Mouse (Mus musculus): ENCODE results near the gene 2010111I01Rik. TPM values are rescaled to one million over a fixed set of nuclear protein-coding genes. Genes with fewer than 3 reads are reported as not detected.
A peak's percentile ranks its signal among the peaks of the same experiment; 100 is the strongest.

Gene 2010111I01Rik
- polyA plus RNA-seq (2014; fragmentation: Nextera tagmentation; extraction: Ambion mirVana): 23.5 and 28.0 TPM in 2 replicates

- peak within 1 kb of the TSS; percentile 83 for H3K4me3 ChIP-seq (ENCODE audit: low read depth, low read length)
- under 1% methylated on average over 41 of the region's 41 CpGs for WGBS
- ATAC-seq: peak; percentile 95
- no peak within 1 kb of the TSS for H3K27ac ChIP-seq (ENCODE audit: low read depth, low read length)
- no peaks in the 10 kb centered on the region for H3K27me3 ChIP-seq (replicated peaks; ENCODE audit: control insufficient read depth, insufficient read depth, low read length)
- no peaks in the 10 kb centered on the region for H3K9me3 ChIP-seq (replicated peaks; ENCODE audit: control insufficient read depth, low read length)
- peak within 1 kb of the TSS; percentile 70 for H3K9ac ChIP-seq (ENCODE audit: low read length)
- no peaks in the 10 kb centered on the region for H3K36me3 ChIP-seq (ENCODE audit: control insufficient read depth, insufficient read depth, low read length)
- peak; percentile 98 for DNase-seq (ENCODE audit: low spot score)
- peak within 1 kb of the TSS; percentile 81 for H3K4me2 ChIP-seq (ENCODE audit: low read length)
- peaks cover 6% of the 10 kb centered on the region; the same call in 1 of the 2 replicates for H3K4me1 ChIP-seq (ENCODE audit: control insufficient read depth, insufficient read depth, low read length)
Measured at GRCm38 (mm10) chr13:62964640-62965311, at the start of gene 2010111I01Rik. 2010111I01Rik (plus strand) TSS chr13:62964893.

- Histone ChIP-seq H3K9me3 (replicated peaks; ENCODE audit: control insufficient read depth, low read length) (no peaks in the 10 kb centered on the region), H3K27me3 (replicated peaks; ENCODE audit: control insufficient read depth, insufficient read depth, low read length) (no peaks in the 10 kb centered on the region), H3K27ac (ENCODE audit: low read depth, low read length) (no peak overlapping the region), H3K4me3 (ENCODE audit: low read depth, low read length) (no peak overlapping the region), H3K9ac (ENCODE audit: low read length) (no peak overlapping the region), H3K36me3 (ENCODE audit: control insufficient read depth, insufficient read depth, low read length) (no peaks in the 10 kb centered on the region), H3K4me2 (ENCODE audit: low read length) (no peak overlapping the region), H3K4me1 (ENCODE audit: control insufficient read depth, insufficient read depth, low read length) (no peaks in the 10 kb centered on the region)
- DNase-seq (ENCODE audit: low spot score): no peak
- no peak for ATAC-seq
- 72% methylated on average over 4 of the region's 4 CpGs for WGBS
Measured at GRCm38 (mm10) chr13:62916675-62917074, 48.0 kb upstream of the 2010111I01Rik start.

DNA sequence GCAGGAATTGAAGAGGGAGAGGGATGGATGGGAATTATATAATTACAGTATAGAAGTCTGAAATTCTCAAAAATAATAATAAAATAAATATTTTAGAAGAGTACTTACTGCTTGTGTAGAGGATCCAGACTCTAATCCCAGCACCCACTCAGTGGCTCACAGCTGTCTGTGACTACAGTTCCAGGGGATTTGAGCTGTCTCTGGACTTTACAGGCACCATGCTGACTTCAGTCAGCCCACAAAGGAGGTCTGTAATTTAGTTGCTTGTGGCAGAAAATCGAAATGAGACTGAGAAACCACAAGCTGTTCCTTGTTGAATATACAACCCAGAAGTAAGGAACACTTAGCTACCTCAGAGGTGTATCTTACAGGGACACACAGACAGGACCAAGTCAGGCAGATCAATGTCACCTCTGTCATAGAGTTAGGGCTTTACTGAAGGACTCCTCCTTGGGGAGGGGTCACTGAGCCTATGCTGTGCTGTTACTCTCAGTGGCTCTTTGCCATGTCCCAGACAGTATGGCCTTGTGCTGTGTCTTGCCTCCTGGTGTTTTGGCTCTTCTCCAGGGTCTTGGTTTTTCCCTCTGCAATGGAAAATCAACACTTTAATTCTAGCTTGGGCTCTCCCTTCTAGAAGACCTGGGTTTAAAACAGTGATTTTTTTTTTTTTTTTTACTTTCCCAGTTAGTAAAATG lies 47.1 kb upstream of the 2010111I01Rik start:
- DNase-seq (ENCODE audit: low spot score) (peak; percentile 41), ATAC-seq (no peak)
- Histone ChIP-seq H3K36me3 (ENCODE audit: control insufficient read depth, insufficient read depth, low read length) (no peaks in the 10 kb centered on the region), H3K4me2 (ENCODE audit: low read length) (no peak overlapping the region), H3K27me3 (replicated peaks; ENCODE audit: control insufficient read depth, insufficient read depth, low read length) (no peaks in the 10 kb centered on the region), H3K9me3 (replicated peaks; ENCODE audit: control insufficient read depth, low read length) (no peaks in the 10 kb centered on the region), H3K9ac (ENCODE audit: low read length) (no peak overlapping the region), H3K27ac (ENCODE audit: low read depth, low read length) (no peak overlapping the region), H3K4me1 (ENCODE audit: control insufficient read depth, insufficient read depth, low read length) (no peaks in the 10 kb centered on the region), H3K4me3 (ENCODE audit: low read depth, low read length) (no peak overlapping the region)
- WGBS: 40% methylated on average over 1 of the region's 1 CpGs

GRCm38 (mm10) chr13:62919647-62920341 lies 44.9 kb upstream of the 2010111I01Rik start:
- Histone ChIP-seq H3K4me3 (ENCODE audit: low read depth, low read length) (no peak overlapping the region), H3K9me3 (replicated peaks; ENCODE audit: control insufficient read depth, low read length) (no peaks in the 10 kb centered on the region), H3K4me1 (ENCODE audit: control insufficient read depth, insufficient read depth, low read length) (no peaks in the 10 kb centered on the region), H3K36me3 (ENCODE audit: control insufficient read depth, insufficient read depth, low read length) (no peaks in the 10 kb centered on the region), H3K27ac (ENCODE audit: low read depth, low read length) (no peak overlapping the region), H3K9ac (ENCODE audit: low read length) (no peak overlapping the region), H3K4me2 (ENCODE audit: low read length) (no peak overlapping the region), H3K27me3 (replicated peaks; ENCODE audit: control insufficient read depth, insufficient read depth, low read length) (no peaks in the 10 kb centered on the region)
- WGBS: 41% methylated on average over 11 of the region's 11 CpGs
- no peak for ATAC-seq
- DNase-seq (ENCODE audit: low spot score): peak; percentile 83

GRCm38 (mm10) chr13:62922645-62923044 lies 42.0 kb upstream of the 2010111I01Rik start:
- Histone ChIP-seq H3K4me3 (ENCODE audit: low read depth, low read length) (no peak overlapping the region), H3K4me2 (ENCODE audit: low read length) (no peak overlapping the region), H3K27me3 (replicated peaks; ENCODE audit: control insufficient read depth, insufficient read depth, low read length) (no peaks in the 10 kb centered on the region), H3K9ac (ENCODE audit: low read length) (no peak overlapping the region), H3K9me3 (replicated peaks; ENCODE audit: control insufficient read depth, low read length) (no peaks in the 10 kb centered on the region), H3K36me3 (ENCODE audit: control insufficient read depth, insufficient read depth, low read length) (no peaks in the 10 kb centered on the region), H3K27ac (ENCODE audit: low read depth, low read length) (no peak overlapping the region), H3K4me1 (ENCODE audit: control insufficient read depth, insufficient read depth, low read length) (no peaks in the 10 kb centered on the region)
- 83% methylated on average over 3 of the region's 3 CpGs for WGBS
- DNase-seq (ENCODE audit: low spot score) (no peak), ATAC-seq (no peak)

DNA sequence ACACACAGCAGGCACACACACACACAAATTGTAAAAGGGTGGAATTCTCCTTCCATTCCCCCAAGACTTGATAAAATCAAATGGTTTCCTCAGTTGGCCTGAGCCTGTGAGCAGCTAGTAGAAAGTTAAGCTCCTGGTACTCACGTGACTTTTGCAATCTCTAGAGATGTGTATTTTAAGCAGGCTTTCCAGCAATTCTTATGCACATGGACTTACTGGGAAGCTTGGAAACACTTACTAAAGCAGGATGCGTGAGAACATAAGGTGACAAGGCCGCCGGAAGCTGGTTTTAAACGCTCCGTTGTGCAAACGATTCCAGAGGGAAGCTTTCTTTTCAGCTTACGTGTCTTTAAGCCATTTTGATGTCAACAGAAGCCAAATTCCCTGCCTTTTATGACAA lies 41.5 kb upstream of the 2010111I01Rik start:
- 73% methylated on average over 8 of the region's 8 CpGs for WGBS
- Histone ChIP-seq H3K9ac (ENCODE audit: low read length) (no peak overlapping the region), H3K4me3 (ENCODE audit: low read depth, low read length) (no peak overlapping the region), H3K4me2 (ENCODE audit: low read length) (no peak overlapping the region), H3K9me3 (replicated peaks; ENCODE audit: control insufficient read depth, low read length) (no peaks in the 10 kb centered on the region), H3K27me3 (replicated peaks; ENCODE audit: control insufficient read depth, insufficient read depth, low read length) (no peaks in the 10 kb centered on the region), H3K27ac (ENCODE audit: low read depth, low read length) (no peak overlapping the region), H3K36me3 (ENCODE audit: control insufficient read depth, insufficient read depth, low read length) (no peaks in the 10 kb centered on the region), H3K4me1 (ENCODE audit: control insufficient read depth, insufficient read depth, low read length) (no peaks in the 10 kb centered on the region)
- DNase-seq (ENCODE audit: low spot score) (no peak), ATAC-seq (no peak)

- Histone ChIP-seq H3K9me3 (replicated peaks; ENCODE audit: control insufficient read depth, low read length) (no peaks in the 10 kb centered on the region), H3K4me3 (ENCODE audit: low read depth, low read length) (no peak overlapping the region), H3K27me3 (replicated peaks; ENCODE audit: control insufficient read depth, insufficient read depth, low read length) (no peaks in the 10 kb centered on the region), H3K4me1 (ENCODE audit: control insufficient read depth, insufficient read depth, low read length) (no peaks in the 10 kb centered on the region), H3K4me2 (ENCODE audit: low read length) (no peak overlapping the region), H3K9ac (ENCODE audit: low read length) (no peak overlapping the region), H3K27ac (ENCODE audit: low read depth, low read length) (no peak overlapping the region), H3K36me3 (ENCODE audit: control insufficient read depth, insufficient read depth, low read length) (no peaks in the 10 kb centered on the region)
- 67% methylated on average over 1 of the region's 1 CpGs for WGBS
- DNase-seq (ENCODE audit: low spot score) (peak; percentile 52), ATAC-seq (no peak)
Measured at GRCm38 (mm10) chr13:62926479-62926878, 38.2 kb upstream of the 2010111I01Rik start.

- no peaks in the 10 kb centered on the region for H3K9me3 ChIP-seq (replicated peaks; ENCODE audit: control insufficient read depth, low read length)
- no peaks in the 10 kb centered on the region for H3K27me3 ChIP-seq (replicated peaks; ENCODE audit: control insufficient read depth, insufficient read depth, low read length)
- H3K4me1 ChIP-seq (ENCODE audit: control insufficient read depth, insufficient read depth, low read length): no peaks in the 10 kb centered on the region
- 91% methylated on average over 1 of the region's 1 CpGs for WGBS
- no peak overlapping the region for H3K9ac ChIP-seq (ENCODE audit: low read length)
- H3K36me3 ChIP-seq (ENCODE audit: control insufficient read depth, insufficient read depth, low read length): no peaks in the 10 kb centered on the region
- DNase-seq (ENCODE audit: low spot score) (no peak), ATAC-seq (no peak)
- no peak overlapping the region for H3K4me3 ChIP-seq (ENCODE audit: low read depth, low read length)
- no peak overlapping the region for H3K27ac ChIP-seq (ENCODE audit: low read depth, low read length)
- H3K4me2 ChIP-seq (ENCODE audit: low read length): no peak overlapping the region
Measured at GRCm38 (mm10) chr13:62927470-62927869, 37.2 kb upstream of the 2010111I01Rik start.

All from forebrain, embryonic 14.5 days (tissue).